ENCODE assay signal across 9 mouse cellular contexts in the genomic region with DNA sequence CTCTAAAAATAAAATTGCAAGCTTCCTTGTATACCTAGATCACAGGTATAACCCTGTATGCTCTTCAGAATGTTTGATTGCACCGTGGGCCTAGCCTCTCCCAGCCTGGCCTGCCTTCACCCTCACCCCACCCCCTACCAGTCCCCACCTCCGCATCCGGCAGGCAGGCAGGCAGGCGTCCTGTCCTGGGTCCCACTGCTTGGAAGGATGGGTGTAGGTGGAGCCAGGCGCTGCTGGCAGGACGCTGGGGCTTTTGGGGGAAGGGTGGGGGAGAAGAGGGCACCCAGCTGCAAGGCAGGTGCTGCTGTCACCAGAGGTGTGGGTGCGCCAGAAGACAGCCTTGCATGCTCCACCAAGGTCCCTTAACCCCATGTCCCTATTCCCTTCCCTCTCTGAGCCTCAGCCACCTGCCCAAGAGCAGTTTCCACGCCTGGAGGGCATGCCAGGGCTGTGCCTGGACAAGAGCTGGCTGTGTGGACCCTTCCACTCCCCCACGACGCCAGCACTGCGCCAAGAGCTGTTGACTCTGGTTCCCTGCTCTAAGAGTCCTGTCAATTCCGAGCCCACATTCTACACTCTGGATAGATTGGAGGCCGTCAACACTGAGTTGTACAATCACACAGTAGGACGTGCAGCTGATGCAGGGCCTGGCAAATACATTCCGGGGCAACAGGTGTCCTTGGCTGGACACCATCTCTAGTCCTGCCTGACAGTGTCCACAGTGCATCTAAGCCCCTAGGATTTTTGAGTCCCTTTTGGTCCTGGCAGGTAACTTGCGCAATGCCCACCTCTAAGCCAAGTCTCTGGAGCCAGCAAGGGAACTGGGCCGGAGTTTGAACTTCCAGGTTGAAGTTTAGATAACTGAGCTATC.
A peak's percentile ranks its signal among the peaks of the same experiment; 100 is the strongest.
DNase-seq lines count a peak whose midpoint lies in the region; ATAC-seq lines count a peak whose summit lies in the region.
"Had no signal": no experiment of that assay in that cellular context is flagged by ENCODE, and none has a peak within 500 bp of the region (broad histone marks: within the 10 kb centered on the region; RNA-seq: fewer than 3 reads in every experiment).

No protein-coding gene starts in this region.

- no peaks in the 10 kb centered on the region for H3K27me3 ChIP-seq in kidney, embryonic 14.5 days (ENCODE audit: control insufficient read depth, insufficient read depth, low read length)

- H3K4me1 ChIP-seq in kidney, embryonic 14.5 days (ENCODE audit: control insufficient read depth, insufficient read depth, low read length), result peaks cover 17% of the 10 kb centered on the region

- DNase-seq in kidney, adult 11 months, result no peak
- DNase-seq in testis, postnatal 10 days (ENCODE audit: low spot score), result peak; percentile 45
- DNase-seq in testis, postnatal 14 days (ENCODE audit: low spot score), result no peak
- DNase-seq in naive thymus-derived CD4-positive, alpha-beta T cell, adult 2 months (ENCODE audit: low read depth), result peak; percentile 60
- DNase-seq in layer of hippocampus, postnatal 10 days (ENCODE audit: low spot score in 2 of 2), result no peak
- DNase-seq in left cerebral cortex, adult 8-10 months (ENCODE audit: low spot score in 2 of 2), result no peak
- DNase-seq: cerebellum, postnatal 14 days had no signal

- no peaks in the 10 kb centered on the region for H3K36me3 ChIP-seq in kidney, embryonic 14.5 days (ENCODE audit: control insufficient read depth, insufficient read depth, low read length)

- no peak overlapping the region for H3K4me2 ChIP-seq in kidney, embryonic 14.5 days (replicated peaks; ENCODE audit: low read depth, low read length)
- H3K4me2 ChIP-seq: heart, embryonic 11.5 days had no signal

- ATAC-seq in kidney, embryonic 14.5 days (ENCODE audit: low FRiP score, low TSS enrichment), result peak; percentile 15; the same call in 1 of the 2 replicates

- WGBS in kidney, embryonic 14.5 days, result 65% methylated on average over 16 of the region's 17 CpGs

- no peak overlapping the region for H3K9ac ChIP-seq in kidney, embryonic 14.5 days (ENCODE audit: low read depth, low read length)

- H3K4me3 ChIP-seq in kidney, embryonic 14.5 days (ENCODE audit: low read length), result no peak overlapping the region

- H3K27ac ChIP-seq in kidney, embryonic 14.5 days (ENCODE audit: low read depth, low read length), result no peak overlapping the region

- H3K9me3 ChIP-seq in kidney, embryonic 14.5 days (ENCODE audit: control insufficient read depth, low read length), result no peaks in the 10 kb centered on the region

Comparison
In these comparisons a context has a peak if more than half of its experiments do, and no peak if none do; other contexts are left out.
1. DNase-seq: peak in testis, postnatal 10 days (single experiment) and naive thymus-derived CD4-positive, alpha-beta T cell, adult 2 months (single experiment); none in kidney, adult 11 months (single experiment), testis, postnatal 14 days (single experiment), layer of hippocampus, postnatal 10 days (0 of 2) and left cerebral cortex, adult 8-10 months (0 of 2).